Mouse (Mus musculus): Measurements from ENCODE around the gene Sat2.
"Not testable (repeated sequence)": the region's sequence is repeated elsewhere in the genome, so short reads cannot be mapped to it uniquely, and the experiment has no call there.

The Sat2 gene

DNA sequence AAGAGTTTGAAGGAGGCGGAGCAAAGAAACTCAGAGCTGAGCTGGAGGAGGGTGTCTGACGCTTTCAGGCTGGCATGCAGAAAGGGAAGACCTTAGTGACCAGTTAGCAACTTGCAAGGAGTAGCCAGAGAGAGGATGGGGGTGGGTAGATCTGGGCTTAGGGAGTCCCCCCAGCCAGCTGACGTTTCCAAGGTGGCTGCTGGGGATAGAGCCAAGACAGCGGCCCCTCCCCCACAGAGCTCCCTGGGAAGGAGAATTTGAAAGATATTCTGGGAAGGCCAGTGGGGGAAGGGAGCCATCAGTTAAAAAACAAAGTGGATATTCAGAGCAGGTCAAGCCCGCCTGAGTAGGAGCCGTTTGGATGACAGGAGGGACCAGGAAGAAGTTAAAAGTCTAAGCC is 21.7 kb upstream of the Sat2 start:
- DNase-seq (ENCODE audit: low read depth, low spot score), result no peak

DNA sequence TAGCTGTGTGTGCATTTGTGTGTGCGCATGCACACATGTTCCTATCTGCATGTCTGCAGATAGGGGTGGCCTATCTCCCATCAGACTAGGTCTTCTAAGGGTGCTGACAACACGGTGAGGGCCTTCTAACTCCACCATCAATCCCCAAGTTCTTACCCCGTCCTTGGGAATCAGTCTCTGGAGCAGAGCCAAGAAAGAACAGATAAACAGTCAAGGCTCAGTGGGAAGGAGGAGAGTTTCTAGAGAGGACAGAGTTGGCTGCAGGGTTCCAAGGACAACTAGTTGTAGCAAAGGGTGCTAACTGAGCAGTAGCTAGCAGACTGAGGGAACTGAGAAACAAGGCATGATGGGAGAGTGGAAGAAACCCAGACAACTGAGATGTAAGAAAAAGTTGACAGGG is 20.1 kb upstream of the Sat2 start:
- DNase-seq (ENCODE audit: low read depth, low spot score), result no peak

DNA sequence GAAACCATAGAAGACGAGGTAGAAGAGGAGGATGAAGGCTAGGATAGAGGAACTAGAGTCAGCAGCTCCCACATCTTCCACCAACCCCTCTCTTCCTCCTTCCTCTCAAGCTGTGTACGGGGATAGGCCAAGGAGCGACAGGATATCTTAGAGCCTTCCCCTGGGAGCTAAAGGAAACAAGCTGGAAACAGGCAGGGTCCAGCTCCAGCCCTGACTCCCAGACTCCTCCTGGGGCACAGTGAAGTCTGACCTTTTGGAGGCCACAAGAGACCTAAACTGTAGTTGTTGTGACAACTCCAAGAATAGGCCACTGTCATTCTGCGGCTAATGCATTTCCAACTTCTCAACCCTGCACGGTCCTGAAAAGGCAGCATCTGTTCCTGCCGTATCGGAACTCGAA is 18.3 kb upstream of the Sat2 start:
- no peak for DNase-seq (ENCODE audit: low read depth, low spot score)

DNA sequence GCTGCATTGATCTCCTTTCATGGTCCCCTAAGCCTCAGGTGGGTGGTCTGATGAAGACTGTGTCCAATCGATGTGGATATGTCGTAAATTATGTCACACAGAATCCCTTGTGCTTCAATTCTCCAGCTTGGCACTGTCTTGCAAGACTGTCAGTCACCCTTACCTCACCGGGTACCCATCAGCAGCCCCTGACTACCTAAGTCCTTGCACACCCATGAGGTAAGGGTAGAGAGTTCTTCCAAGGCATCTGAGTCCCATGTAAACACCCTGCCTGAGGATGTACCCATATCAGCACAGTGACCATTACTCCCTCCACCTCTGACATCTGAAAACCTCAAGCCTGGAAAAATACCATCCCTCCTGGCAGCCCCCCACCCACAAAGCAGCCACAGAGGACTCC is 17.5 kb upstream of the Sat2 start:
- no peak for DNase-seq (ENCODE audit: low read depth, low spot score)

DNA sequence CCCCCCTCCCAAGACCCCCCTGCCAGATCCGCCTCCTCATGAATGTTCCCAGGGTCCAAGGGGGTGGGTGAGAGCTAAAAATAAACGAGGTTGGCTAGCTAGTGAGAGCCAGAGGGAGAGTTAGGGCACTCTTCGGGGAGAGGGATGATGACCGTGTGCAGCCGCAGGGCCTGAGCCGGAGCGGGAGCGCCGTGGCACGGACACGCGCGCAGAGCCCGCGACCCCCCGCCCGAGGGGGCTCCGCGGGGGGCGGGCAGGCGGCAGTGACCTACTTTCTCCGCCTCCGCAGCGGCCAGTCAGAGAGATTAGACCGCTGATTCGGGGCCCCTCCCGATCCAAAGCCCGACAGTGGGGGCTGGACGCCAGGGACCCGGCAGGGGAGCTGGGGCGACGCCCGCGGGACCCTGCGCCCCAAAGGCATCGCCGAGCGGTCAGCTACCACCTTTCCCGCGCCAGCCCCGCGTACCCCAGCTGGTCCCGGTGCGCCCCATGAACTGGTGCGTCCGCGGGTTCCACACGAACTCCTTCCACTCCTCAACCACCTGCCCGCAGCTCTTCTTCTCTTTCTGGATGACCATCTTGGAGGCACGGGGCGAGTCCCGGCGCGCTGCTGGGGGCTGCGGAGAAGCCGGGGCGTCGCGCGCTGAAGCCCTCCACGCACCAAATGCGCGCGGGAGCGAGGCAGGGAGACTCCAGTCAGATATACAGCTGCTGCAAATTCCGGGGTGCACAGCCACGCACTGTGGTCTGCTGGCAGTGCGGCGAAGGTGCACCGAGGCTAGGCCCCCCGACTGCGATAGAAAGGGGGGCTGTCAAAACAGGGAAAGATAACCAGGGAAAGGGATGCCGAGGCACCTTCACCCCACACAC is 16.8 kb upstream of the Sat2 start:
- DNase-seq (ENCODE audit: low read depth, low spot score), result no peak

DNA sequence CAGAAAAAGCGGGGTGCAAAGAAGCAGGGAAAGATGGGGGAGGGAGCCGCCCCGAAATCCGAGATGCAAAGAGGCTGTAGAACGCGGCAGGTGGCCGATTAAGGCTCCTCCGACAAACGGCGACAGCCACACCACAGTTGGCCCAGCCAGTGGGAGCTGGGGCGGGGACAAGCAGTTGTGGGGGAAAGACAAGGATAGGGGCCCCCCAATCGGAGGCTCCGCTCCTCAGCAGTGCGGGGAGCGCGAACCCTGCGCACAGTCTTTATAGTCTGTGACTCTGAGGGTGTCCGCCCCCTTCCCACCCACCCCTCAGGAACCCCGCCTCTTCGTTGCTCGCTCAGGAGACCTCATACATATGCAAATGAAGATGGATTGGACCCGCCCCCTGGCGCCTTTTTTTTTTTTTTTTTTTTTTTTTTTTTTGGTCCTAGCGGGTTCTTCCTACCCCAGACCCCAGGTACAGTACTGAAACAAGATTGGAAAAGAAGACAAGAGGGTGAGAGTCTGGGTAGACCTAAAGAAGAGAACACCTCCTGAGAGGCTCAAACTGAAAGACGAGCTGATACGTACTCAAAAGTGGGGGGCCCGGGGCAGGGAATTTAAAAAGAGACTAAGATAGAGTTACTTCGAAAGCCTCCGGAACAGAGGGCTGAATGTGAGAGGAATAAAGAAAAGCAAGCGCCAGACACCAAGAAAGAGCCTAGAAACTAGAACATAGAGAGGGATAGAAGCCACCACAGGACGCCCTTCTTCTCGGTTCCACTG is 15.9 kb upstream of the Sat2 start, which contains the start of gene Atp1b2:
Gene Atp1b2 (minus strand): TSS at position 217 of the 765 bp plus-strand sequence.
- peak; percentile 80 for DNase-seq (ENCODE audit: low read depth, low spot score)

DNA sequence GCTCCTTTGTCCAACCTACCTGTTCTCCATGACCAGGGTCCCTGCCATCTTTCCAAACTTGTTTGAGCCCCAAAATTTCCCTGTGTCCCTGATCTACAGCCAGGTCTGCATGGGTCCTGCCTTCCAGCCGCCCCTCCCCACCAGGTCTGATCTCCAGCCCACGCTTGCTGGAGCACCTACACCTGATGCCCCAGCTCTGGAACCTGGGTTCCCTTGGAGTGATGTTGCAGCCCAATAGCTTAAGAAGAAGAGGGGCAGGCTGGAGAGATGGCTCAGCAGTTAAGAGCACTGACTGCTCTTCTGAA is 15.4 kb upstream of the Sat2 start:
- no peak for DNase-seq (ENCODE audit: low read depth, low spot score)

DNA sequence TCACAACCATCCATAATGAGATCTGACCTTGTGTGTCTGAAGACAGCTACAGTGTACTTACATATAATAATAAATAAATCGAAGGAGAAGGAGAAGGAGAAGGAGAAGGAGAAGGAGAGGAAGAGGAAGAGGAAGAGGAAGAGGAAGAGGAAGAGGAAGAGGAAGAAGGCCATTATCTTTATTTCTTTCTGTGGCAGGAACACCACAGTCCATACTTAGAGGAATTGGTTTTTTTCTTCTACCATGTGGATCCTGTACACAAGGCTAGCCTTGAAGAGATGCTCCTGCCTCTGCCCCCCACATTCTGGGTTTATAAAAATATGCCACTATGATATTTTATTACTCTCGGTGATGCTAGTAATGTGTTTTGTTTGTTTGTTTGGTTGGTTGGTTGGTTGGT is 15.0 kb upstream of the Sat2 start:
- no peak for DNase-seq (ENCODE audit: low read depth, low spot score)

DNA sequence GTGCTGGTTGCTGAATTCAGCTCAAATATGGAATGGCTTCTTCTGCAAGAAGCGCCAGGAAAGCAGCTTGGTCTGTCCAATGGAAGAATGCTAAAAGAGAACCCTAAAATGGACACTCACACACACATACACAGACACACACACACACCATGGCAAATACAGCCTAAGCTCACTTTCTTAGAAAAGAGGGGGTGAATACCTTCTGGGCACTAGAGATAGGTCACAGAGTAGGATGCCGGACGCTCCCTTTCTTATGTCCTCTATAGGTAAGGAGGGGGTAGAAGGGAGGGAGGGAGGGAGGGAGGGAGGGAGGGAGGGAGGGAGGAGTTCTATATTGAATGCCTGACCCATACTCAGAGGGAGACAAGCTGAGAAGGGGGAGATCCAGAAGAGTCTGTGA is 13.3 kb upstream of the Sat2 start:
- no peak for DNase-seq (ENCODE audit: low read depth, low spot score)

DNA sequence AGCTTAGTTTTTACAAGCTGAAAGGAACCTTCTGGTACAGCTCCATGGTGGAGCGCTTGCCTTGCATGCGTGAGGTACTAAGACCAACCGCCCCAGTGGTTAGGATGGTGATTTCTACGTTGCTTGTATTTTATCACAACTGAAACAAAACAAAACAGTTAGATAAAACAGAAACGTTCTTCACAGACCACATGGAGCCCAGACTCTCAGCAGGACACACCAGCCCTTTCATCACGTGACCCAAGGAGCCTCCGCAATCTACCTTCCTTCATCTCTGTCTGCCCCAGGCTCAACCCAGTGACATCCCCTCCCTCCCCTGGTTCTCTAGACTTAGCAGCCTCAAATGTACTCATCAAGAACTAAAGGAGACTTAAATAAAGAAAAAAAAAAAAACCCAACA is 12.4 kb upstream of the Sat2 start:
- DNase-seq (ENCODE audit: low read depth, low spot score), result no peak

DNA sequence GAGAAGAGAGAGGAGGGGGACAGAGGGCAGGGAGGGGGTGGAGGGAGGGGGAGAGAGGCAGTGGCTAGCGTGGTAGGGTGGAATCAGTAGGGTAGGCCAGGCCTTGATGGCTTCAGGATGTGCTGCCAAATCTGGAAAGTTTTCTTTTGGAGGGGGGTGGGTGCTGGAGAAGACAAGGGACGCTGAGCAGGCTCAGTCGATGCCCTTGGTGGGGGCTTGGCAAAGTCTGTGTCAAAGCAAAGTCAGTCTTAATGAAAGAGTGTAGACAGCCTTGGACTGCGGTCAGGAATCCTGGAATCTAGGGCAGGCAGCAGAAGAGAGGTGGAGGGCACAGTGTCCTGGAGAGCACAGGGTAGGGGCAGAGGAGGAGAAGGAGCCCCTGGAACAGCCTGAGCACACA is 10.9 kb upstream of the Sat2 start:
- no peak for DNase-seq (ENCODE audit: low read depth, low spot score)

DNA sequence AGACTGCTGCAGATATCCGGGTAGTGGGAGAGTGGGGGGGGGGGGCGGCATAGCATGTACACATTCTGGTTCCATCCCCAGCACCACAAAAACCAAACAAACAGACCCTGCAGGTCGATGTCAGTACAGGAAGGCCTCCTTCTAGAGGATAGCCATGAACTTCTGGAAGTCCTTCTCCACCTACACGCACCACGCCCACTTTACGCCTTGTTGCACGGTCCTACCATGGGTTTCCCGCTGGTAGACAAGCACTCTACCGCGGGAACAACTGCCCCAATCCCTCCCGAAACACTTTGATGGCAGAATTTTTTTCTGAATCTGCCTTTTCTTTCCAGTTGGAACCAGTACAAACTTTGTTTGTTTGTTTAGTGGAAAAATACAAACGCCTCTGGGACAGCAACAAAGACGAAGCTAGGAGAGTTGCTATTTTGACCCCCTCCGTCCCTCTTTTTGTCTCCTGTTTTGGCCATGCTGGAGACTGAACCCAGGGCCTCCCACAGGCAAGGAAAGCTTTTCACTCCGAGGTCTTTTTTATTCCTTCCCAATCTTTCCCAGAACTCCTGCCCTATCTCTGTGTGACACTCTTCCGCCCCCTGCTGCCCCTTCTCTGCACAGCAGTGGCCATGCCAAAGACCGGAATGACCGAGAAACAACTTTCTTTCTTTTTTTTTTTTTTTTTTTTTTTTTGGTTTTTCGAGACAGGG is 8.1 kb upstream of the Sat2 start:
- peak; percentile 23 for DNase-seq (ENCODE audit: low read depth, low spot score)

DNA sequence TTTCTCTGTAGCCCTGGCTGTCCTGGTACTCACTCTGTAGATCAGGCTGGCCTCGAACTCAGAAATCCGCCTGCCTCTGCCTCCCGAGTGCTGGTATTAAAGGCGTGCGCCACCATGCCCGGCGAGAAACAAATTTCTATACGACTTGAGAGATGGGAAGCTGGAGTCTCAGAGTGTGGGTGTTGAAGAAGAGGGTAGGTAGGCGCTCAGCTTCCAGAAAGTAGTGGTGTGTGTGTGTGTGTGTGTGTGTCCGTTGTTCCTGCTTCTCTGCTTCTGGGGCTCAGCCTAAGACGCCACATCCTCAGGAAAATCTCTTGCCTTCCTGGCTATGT is 7.6 kb upstream of the Sat2 start:
- not testable (repeated sequence) for DNase-seq (ENCODE audit: low read depth, low spot score)

DNA sequence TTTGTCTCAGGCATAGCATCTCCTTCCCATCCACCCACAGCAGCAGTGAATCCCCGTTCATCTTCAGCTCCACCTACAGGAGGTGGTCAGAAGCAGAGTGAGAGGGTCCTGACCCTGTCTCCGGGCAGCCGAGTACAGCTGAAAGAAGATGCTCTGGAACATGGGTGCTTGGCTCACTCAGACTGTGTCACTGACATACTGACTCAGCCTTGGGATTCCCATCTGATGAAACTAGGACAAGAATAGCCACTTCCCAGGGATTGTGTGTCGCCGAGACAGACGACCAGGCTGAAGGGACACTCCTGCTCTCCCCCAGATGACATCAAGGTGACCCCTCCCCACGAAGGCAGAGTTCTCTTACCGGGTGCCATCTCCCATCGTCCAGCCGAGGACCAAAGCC is 5.0 kb upstream of the Sat2 start:
- DNase-seq (ENCODE audit: low read depth, low spot score), result no peak

DNA sequence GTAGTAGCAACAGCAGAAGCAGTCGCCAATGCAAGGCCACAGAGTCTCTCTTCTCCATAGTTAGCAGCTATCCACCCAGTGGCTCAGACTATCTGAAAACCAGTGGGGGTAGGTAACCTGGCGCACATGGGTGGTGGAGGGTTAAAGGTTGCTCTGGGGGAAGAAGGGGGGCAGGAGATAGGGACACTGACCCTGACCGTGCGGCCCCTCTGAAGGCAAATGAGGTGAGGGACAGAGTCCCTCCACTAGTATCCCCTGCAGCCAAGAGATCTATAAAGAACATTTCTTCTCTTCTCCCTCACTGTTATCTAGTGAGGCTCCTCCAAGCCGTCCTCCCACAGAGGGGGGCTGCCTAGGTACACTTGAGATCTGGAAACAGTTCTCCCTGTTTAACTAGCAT is 4.0 kb upstream of the Sat2 start, which contains the start of gene Shbg:
Gene Shbg (minus strand): TSS at position 101 of the 400 bp plus-strand sequence.
- no peak for DNase-seq (ENCODE audit: low read depth, low spot score)

DNA sequence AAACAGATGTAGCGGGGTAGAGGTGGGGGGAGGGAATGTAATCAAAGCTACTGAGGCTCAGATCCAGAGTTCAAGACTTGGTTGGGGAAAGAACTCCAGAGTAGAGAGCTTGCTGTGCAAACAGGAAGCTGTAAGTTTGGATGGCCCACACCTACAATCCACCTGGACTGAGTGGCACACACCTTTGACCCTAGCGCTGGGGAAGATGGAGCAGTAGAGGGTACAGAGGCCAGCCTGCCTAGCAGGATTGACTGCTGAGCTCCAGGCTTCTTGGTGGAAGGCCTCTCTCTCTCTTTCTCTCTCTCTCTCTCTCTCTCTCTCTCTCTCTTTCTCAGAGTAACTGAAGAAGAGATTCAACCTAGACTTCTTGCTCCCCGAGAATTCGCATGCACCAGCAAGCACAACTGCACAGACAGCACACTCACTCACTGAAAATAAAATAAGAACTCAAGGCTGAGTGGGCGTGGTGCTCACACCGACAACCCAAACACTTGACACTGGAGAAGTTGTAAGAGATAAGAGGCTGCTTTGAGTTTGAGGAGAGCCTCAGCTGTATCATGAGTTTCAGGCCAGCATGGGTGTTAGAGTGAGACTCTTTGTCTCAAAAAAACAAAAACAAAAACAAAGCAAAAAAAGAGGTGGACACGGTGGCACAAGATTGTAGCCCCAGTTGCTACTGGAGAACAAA is 1.3 kb upstream of the Sat2 start:
- DNase-seq (ENCODE audit: low read depth, low spot score), result no peak

DNA sequence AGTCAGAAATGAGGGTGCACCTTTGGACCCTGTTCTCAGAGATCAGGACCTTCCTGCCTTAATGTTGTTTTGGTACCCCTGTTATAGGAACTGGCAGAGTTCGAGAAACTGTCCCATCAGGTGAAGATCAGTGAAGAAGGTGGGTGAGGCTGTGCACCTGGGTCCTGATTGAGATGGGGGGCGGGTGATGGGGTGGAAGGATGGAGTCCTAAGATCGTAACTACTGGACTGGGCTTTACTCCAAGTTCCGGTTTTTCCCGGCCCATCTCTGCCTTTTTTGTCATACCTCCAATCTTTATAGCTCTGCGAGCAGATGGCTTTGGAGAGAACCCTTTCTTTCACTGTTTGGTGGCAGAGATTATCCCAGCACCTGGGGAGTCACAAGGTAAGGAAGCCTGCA is 582 bp downstream of the Sat2 start:
- no peak for DNase-seq (ENCODE audit: low read depth, low spot score)

DNA sequence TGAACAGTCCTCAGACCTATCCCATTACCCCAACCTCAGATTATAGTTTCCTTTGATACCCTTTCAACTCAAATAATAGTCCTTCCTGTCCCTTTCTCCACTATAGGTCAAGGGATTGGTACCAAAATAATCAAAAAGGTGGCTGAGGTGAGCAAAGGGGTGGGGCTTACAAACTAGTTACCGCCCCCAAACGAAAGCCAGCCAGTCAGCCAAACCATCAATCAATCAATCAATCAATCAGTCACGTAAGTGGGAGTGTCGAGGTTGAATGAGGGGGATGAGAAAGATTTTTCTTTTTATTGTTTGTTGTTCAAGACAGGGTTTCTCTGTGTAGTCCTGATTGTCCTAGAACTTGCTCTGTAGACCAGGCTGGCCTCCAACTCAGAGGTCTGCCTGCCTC is 1.2 kb downstream of the Sat2 start:
- DNase-seq (ENCODE audit: low read depth, low spot score), result no peak

DNA sequence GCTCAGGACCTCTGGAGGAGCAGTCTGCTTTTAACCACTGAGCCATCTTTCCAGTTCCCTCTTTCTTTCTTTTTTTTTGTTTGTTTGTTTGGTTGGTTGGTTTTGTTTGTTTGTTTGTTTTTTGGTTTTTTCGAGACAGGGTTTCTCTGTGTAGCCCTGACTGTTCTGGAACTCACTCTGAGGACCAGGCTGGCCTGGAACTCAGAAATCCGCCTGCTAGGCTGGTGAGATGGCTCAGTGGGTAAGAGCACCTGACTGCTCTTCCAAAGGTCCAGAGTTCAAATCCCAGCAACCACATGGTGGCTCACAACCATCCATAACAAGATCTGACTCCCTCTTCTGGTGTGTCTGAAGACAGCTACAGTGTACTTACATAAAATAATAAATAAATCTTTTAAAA is 2.5 kb downstream of the Sat2 start:
- not testable (repeated sequence) for DNase-seq (ENCODE audit: low read depth, low spot score)

DNA sequence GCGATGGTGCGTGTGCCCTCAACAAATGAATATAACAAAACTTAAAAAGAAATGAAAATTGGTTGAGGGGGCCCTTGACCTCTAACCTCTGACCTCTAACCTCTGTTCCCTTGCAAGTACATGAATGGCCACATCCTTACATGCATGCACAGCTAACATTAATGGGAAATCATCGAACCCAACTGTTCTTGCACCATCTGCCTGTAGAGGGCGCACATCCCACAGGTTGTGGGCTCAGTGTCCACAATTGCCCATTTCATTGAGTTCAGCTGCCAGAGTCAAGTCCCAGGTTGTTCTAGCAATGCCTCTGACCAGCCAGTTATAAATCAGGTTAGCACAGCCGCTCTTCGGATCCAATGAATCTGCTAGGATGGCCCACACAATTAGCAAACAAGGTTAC is 6.5 kb downstream of the Sat2 start:
- DNase-seq (ENCODE audit: low read depth, low spot score), result peak; percentile 78

DNA sequence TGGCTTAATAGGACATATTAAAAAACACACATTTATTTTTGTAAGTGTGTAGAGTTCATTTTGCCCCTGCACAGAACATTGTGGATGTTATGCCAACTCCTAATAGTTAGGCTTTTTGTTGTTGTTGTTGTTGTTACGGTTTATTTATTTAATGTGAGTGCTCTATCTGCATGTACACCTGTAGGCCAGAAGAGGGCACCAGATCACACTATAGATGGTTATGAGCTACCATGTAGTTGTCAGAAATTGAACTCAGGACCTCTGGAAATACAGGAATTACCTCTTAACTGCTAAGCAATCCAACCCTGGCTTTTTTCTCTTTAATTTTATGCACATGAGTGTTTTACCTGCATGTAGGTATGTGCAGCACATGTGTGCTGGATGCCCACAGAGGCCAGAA is 8.0 kb downstream of the Sat2 start:
- peak; percentile 56 for DNase-seq (ENCODE audit: low read depth, low spot score)
